Mouse (Mus musculus) left cerebral cortex, postnatal 25 days (tissue): Measurements from ENCODE around the gene Aqp11. TPM values are rescaled to one million over a fixed set of nuclear protein-coding genes. Genes with fewer than 3 reads are reported as not detected.

Experiments
- DNase-seq, 2 experiments: peaks; one replicate each; pipeline ENCODE4 v3.0.0; 2022; ENCODE audit warnings: low spot score in 2 of 2, mixed read lengths in 1 of 2
- intact Hi-C: fragments of 180-260 bp; cut with DNase I; formaldehyde crosslinking; loops from one replicate; pipeline ENCODE4 v1.15.1; 2025
- total RNA-seq, 2 experiments: library from RNA; stranded (reverse); gene quantifications; 2 replicates each; pipeline ENCODE4 v1.2.3; 2021

Gene Aqp11
- total RNA-seq, 2 experiments from 2014 or later, result 22.9 to 27.5 TPM

- peak in 1 of 2 experiments; percentile 62 for DNase-seq
- intact Hi-C loops, result loop anchor here (2.0 to 10.0 kb wide), 5 partner anchors 40 to 374 kb away; partner anchors contain the start of gene Pak1
Measured at GRCm38 (mm10) chr7:97748527-97749206, 10.6 kb upstream of the Aqp11 start.

- peak; percentile 85 to 89 for DNase-seq
- intact Hi-C loops, result loop anchor here (2.0 to 10.0 kb wide), 5 partner anchors 41 to 374 kb away; partner anchors contain the start of gene Pak1
Measured at GRCm38 (mm10) chr7:97747787-97748497, 9.9 kb upstream of the Aqp11 start.

GRCm38 (mm10) chr7:97747176-97747707 lies 9.2 kb upstream of the Aqp11 start:
- intact Hi-C loops, result loop anchor here (5.0 to 10.0 kb wide), 3 partner anchors 165 to 375 kb away; no protein-coding TSS in a partner anchor
- DNase-seq, result no peak

GRCm38 (mm10) chr7:97745299-97745698 lies 7.2 kb upstream of the Aqp11 start:
- DNase-seq, result peak; percentile 48 to 69
- intact Hi-C loops, result loop anchor here (1.0 to 10.0 kb wide), 4 partner anchors 167 to 377 kb away; no protein-coding TSS in a partner anchor

GRCm38 (mm10) chr7:97741756-97742291 lies 3.7 kb upstream of the Aqp11 start:
- no peak for DNase-seq
- intact Hi-C loops, result loop anchor here (10.0 kb wide), 1 partner anchor 343 kb away; no protein-coding TSS in a partner anchor

- DNase-seq, result no peak
- intact Hi-C loops, result loop anchor here (10.0 kb wide), 1 partner anchor 344 kb away; no protein-coding TSS in a partner anchor
Measured at GRCm38 (mm10) chr7:97740948-97741347, 2.9 kb upstream of the Aqp11 start.

GRCm38 (mm10) chr7:97737256-97737637 lies 842 bp downstream of the Aqp11 start:
- intact Hi-C loops, result no loop called here
- no peak for DNase-seq

- intact Hi-C loops, result no loop called here
- DNase-seq, result no peak
Measured at GRCm38 (mm10) chr7:97735886-97736420, 2.1 kb downstream of the Aqp11 start.

GRCm38 (mm10) chr7:97735021-97735420 lies 3.1 kb downstream of the Aqp11 start:
- intact Hi-C loops, result no loop called here
- no peak for DNase-seq

GRCm38 (mm10) chr7:97733606-97734005 lies 4.5 kb downstream of the Aqp11 start:
- intact Hi-C loops, result no loop called here
- no peak for DNase-seq

- intact Hi-C loops, result no loop called here
- DNase-seq, result no peak
Measured at GRCm38 (mm10) chr7:97730427-97730826, 7.7 kb downstream of the Aqp11 start.

- intact Hi-C loops, result no loop called here
- no peak for DNase-seq
Measured at GRCm38 (mm10) chr7:97728666-97729614, 9.1 kb downstream of the Aqp11 start.

GRCm38 (mm10) chr7:97726778-97727177 lies 11.3 kb downstream of the Aqp11 start:
- intact Hi-C loops, result no loop called here
- DNase-seq, result no peak

- intact Hi-C loops, result no loop called here
- DNase-seq, result no peak
Measured at GRCm38 (mm10) chr7:97726080-97726479, 12.0 kb downstream of the Aqp11 start.

GRCm38 (mm10) chr7:97725401-97725800 lies 12.7 kb downstream of the Aqp11 start:
- DNase-seq, result no peak
- intact Hi-C loops, result no loop called here

GRCm38 (mm10) chr7:97723646-97724538 lies 14.2 kb downstream of the Aqp11 start:
- intact Hi-C loops, result no loop called here
- DNase-seq, result no peak

GRCm38 (mm10) chr7:97722278-97722918 lies 15.7 kb downstream of the Aqp11 start:
- peak in 1 of 2 experiments; percentile 50 for DNase-seq

More at GRCm38 (mm10) chr7:97722278-97722918, 15.7 kb downstream of the Aqp11 start:
- intact Hi-C loops, result no loop called here
